Mouse (Mus musculus): ENCODE results near the gene Armc7.

- TF ChIP-seq CTCF (IDR thresholded peaks at IDR 0.05) = no peak
- TF ChIP-seq EP300 (IDR thresholded peaks at IDR 0.05) = no peak
Observed at GRCm38 (mm10) chr11:115519581-115519980, 44.1 kb downstream of the Armc7 start.

Measured in lung, postnatal 0 days (tissue).